Mouse (Mus musculus) megakaryocyte-erythroid progenitor cell, adult 5 weeks (primary cell): ENCODE data around the gene C1qb. TPM values are rescaled to one million over a fixed set of nuclear protein-coding genes. Genes with fewer than 3 reads are reported as not detected.

ENCODE experiments used
- polyA plus RNA-seq: library from polyadenylated mRNA; stranded (reverse); fragments of >175 nt; gene quantifications from 2 replicates; pipeline ENCODE4 v1.2.3, GENCODE M21; 2012

Gene C1qb
- polyA plus RNA-seq = 2.5 and 3.1 TPM in 2 replicates

GRCm38 (mm10) chr4:136886101-136886500, at the start of gene C1qb:
TSS of gene C1qb (minus strand) at chr4:136886187.

GRCm38 (mm10) chr4:136898637-136899036, 12.7 kb upstream of the C1qb start, which contains the start of gene C1qa:
TSS of gene C1qa (minus strand) at chr4:136898803.

GRCm38 (mm10) chr4:136892811-136893210, 6.8 kb upstream of the C1qb start, which contains the start of gene C1qc:
TSS of gene C1qc (minus strand) at chr4:136893065.

GRCm38 (mm10) chr4:136835621-136836386, 50.2 kb downstream of the C1qb start, which contains the start of gene Ephb2:
TSS of gene Ephb2 (minus strand) at chr4:136835988.

Other genes starting within 250 kb of the C1qb start
- 1.3 and 2.9 TPM in 2 replicates for gene Ephb2, start 50.2 kb downstream of the C1qb start, polyA plus RNA-seq
- 3.3 and 5.4 TPM in 2 replicates for gene C1qc, start 6.9 kb upstream of the C1qb start, polyA plus RNA-seq
- gene C1qa, start 12.6 kb upstream of the C1qb start, polyA plus RNA-seq = 3.9 and 6.1 TPM in 2 replicates
- gene Epha8, start 70.6 kb upstream of the C1qb start, polyA plus RNA-seq = not detected in 2 replicates
- gene Zbtb40, start 162.6 kb upstream of the C1qb start, polyA plus RNA-seq = 7.0 and 9.9 TPM in 2 replicates